In genomic region chr3:154092466-154092865, GRCm38 (mm10) we compare ENCODE assay signal across 12 mouse cellular contexts.
A peak's percentile ranks its signal among the peaks of the same experiment; 100 is the strongest.
DNase-seq lines count a peak whose midpoint lies in the region; ATAC-seq and TF ChIP-seq lines count a peak whose summit lies in the region.
"Had no signal": no experiment of that assay in that cellular context is flagged by ENCODE, and none has a peak within 500 bp of the region (broad histone marks: within the 10 kb centered on the region; RNA-seq: fewer than 3 reads in every experiment).

No protein-coding gene starts in this region.

- no peak for TF ChIP-seq CTCF in forebrain, postnatal 0 days (IDR thresholded peaks at IDR 0.05; ENCODE audit: low read depth)

- intact Hi-C loops in left cerebral cortex, postnatal 4 days (cut with DNase I), result no loop called here

- H3K27me3 ChIP-seq in forebrain, embryonic 14.5 days (replicated peaks; ENCODE audit: control insufficient read depth, insufficient read depth, low read length), result no peaks in the 10 kb centered on the region
- no peaks in the 10 kb centered on the region for H3K27me3 ChIP-seq in forebrain, postnatal 0 days (ENCODE audit: insufficient read depth, low read length)
- no peaks in the 10 kb centered on the region for H3K27me3 ChIP-seq in hindbrain, embryonic 16.5 days (replicated peaks; ENCODE audit: control insufficient read depth, insufficient read depth, low read length)

- H3K36me3 ChIP-seq in forebrain, embryonic 14.5 days (ENCODE audit: control insufficient read depth, insufficient read depth, low read length), result no peaks in the 10 kb centered on the region
- H3K36me3 ChIP-seq in forebrain, postnatal 0 days (ENCODE audit: insufficient read depth), result no peaks in the 10 kb centered on the region
- no peaks in the 10 kb centered on the region for H3K36me3 ChIP-seq in hindbrain, embryonic 16.5 days (ENCODE audit: control insufficient read depth, insufficient read depth, low read length)

- DNase-seq in forebrain, embryonic 14.5 days (ENCODE audit: low spot score), result no peak
- DNase-seq in forebrain, postnatal 0 days, result no peak
- DNase-seq in MEL-GATA-1-ER (ENCODE audit: extremely low read depth, low read depth), result peak; percentile 75
- peak; percentile 15 to 44 for DNase-seq in lung, postnatal 4 days
- no peak for DNase-seq in yolk sac, embryonic 10.5 days (ENCODE audit: low spot score)
- no peak for DNase-seq in left cerebral cortex, postnatal 4 days
- DNase-seq in cerebellum, adult 9-10 months, result no peak
- DNase-seq: cerebellum, postnatal 36 days; gastrocnemius, postnatal 36 days; thymus, postnatal 14 days had no signal

- no peak overlapping the region for H3K4me2 ChIP-seq in forebrain, embryonic 14.5 days (ENCODE audit: low read length)
- H3K4me2 ChIP-seq in forebrain, postnatal 0 days (ENCODE audit: low read depth), result no peak overlapping the region
- H3K4me2 ChIP-seq in hindbrain, embryonic 16.5 days (ENCODE audit: low read length), result no peak overlapping the region

- WGBS in forebrain, embryonic 14.5 days, result 45% methylated on average over 7 of the region's 7 CpGs
- WGBS in forebrain, postnatal 0 days, result 44% methylated on average over 7 of the region's 7 CpGs
- 49% methylated on average over 7 of the region's 7 CpGs for WGBS in hindbrain, embryonic 16.5 days

- no peak overlapping the region for H3K27ac ChIP-seq in forebrain, embryonic 14.5 days (ENCODE audit: low read depth, low read length)
- no peak overlapping the region for H3K27ac ChIP-seq in forebrain, postnatal 0 days (ENCODE audit: low read depth, low read length)
- H3K27ac ChIP-seq in hindbrain, embryonic 16.5 days (ENCODE audit: low read depth, low read length), result 0 out of 2 replicates have a peak overlapping the region, but pooled peaks have one; percentile 17

- H3K9me3 ChIP-seq in forebrain, embryonic 14.5 days (replicated peaks; ENCODE audit: control insufficient read depth, low read length), result no peaks in the 10 kb centered on the region
- H3K9me3 ChIP-seq in forebrain, postnatal 0 days (ENCODE audit: low read length), result no peaks in the 10 kb centered on the region
- no peaks in the 10 kb centered on the region for H3K9me3 ChIP-seq in hindbrain, embryonic 16.5 days (ENCODE audit: control insufficient read depth, low read length)

- peaks cover 6% of the 10 kb centered on the region; the same call in 1 of the 2 replicates for H3K4me1 ChIP-seq in forebrain, embryonic 14.5 days (ENCODE audit: control insufficient read depth, insufficient read depth, low read length)
- H3K4me1 ChIP-seq in forebrain, postnatal 0 days (ENCODE audit: insufficient read depth), result 0 out of 2 replicates have a peak, but pooled peaks cover 5% of the 10 kb centered on the region
- peaks cover 14% of the 10 kb centered on the region for H3K4me1 ChIP-seq in hindbrain, embryonic 16.5 days (ENCODE audit: control insufficient read depth, insufficient read depth, low read depth, low read length)

- no peak overlapping the region for H3K4me3 ChIP-seq in forebrain, embryonic 14.5 days (ENCODE audit: low read depth, low read length)
- H3K4me3 ChIP-seq in forebrain, postnatal 0 days (ENCODE audit: low read depth, low read length), result no peak overlapping the region
- H3K4me3 ChIP-seq in hindbrain, embryonic 16.5 days (ENCODE audit: low read length), result no peak overlapping the region

- H3K9ac ChIP-seq in forebrain, embryonic 14.5 days (ENCODE audit: low read length), result no peak overlapping the region
- H3K9ac ChIP-seq in forebrain, postnatal 0 days, result no peak overlapping the region
- H3K9ac ChIP-seq in hindbrain, embryonic 16.5 days (ENCODE audit: low read depth, low read length), result no peak overlapping the region

- ATAC-seq in forebrain, embryonic 14.5 days, result peak; percentile 58; the same call in 1 of the 2 replicates
- ATAC-seq in forebrain, postnatal 0 days, result no peak
- peak; percentile 48 for ATAC-seq in hindbrain, embryonic 16.5 days
- ATAC-seq: activated CD4-positive, CD25-positive, alpha-beta regulatory T cell, adult 4 months had no signal

Comparison
In these comparisons a context has a peak if more than half of its experiments do, and no peak if none do; other contexts are left out.
1. DNase-seq: peak in MEL-GATA-1-ER (single experiment) and lung, postnatal 4 days (2 of 2); none in forebrain, embryonic 14.5 days (single experiment), forebrain, postnatal 0 days (single experiment), yolk sac, embryonic 10.5 days (single experiment), left cerebral cortex, postnatal 4 days (single experiment) and cerebellum, adult 9-10 months (single experiment).